Mouse (Mus musculus) left cerebral cortex, adult 2 months (tissue): Measurements from ENCODE around the gene S100a3. TPM values are rescaled to one million over a fixed set of nuclear protein-coding genes. Genes with fewer than 3 reads are reported as not detected.

Experiments used
- DNase-seq, 2 experiments: peaks; one replicate each; pipeline ENCODE4 v3.0.0; 2021 to 2022; ENCODE audit warnings: low spot score in 2 of 2, mixed read lengths in 1 of 2; ENCODE audit errors: extremely low spot score in 1 of 2
- H3K27ac ChIP-seq: fragments of 200-600 bp; 2 replicates; pipeline ENCODE4 v1.8.1; 2022
- H3K4me3 ChIP-seq: fragments of 200-600 bp; 2 replicates; pipeline ENCODE4 v1.8.1; 2022
- CTCF ChIP-seq: fragments of 200-600 bp; IDR thresholded peaks from 2 replicates; pipeline ENCODE4 v1.8.1; 2022; ENCODE audit warnings: antibody characterized with exemption, mild to moderate bottlenecking, moderate library complexity
- intact Hi-C: fragments of 180-260 bp; cut with DNase I; formaldehyde crosslinking; loops from one replicate; pipeline ENCODE4 v1.15.1; 2025
- total RNA-seq, 2 experiments: library from RNA; stranded (reverse); gene quantifications; 2 replicates each; pipeline ENCODE4 v1.2.3; 2021

Gene S100a3
- total RNA-seq, 2 experiments from 2014 or later: 0.56 to 0.81 TPM

- no peak for DNase-seq
- H3K27ac ChIP-seq: no peak overlapping the region
- intact Hi-C loops: no loop called here
- H3K4me3 ChIP-seq: no peak overlapping the region
- no peak for TF ChIP-seq CTCF
Measured at GRCm38 (mm10) chr3:90606185-90606584, 45.8 kb downstream of the S100a3 start.

- DNase-seq: no peak
- TF ChIP-seq CTCF: no peak
- Histone ChIP-seq H3K4me3 (no peak overlapping the region), H3K27ac (no peak overlapping the region)
- intact Hi-C loops: no loop called here
Measured at GRCm38 (mm10) chr3:90607361-90607760, 47.0 kb downstream of the S100a3 start.

GRCm38 (mm10) chr3:90608223-90608622 is 47.8 kb downstream of the S100a3 start, which contains the start of gene S100a5:
Gene S100a5, plus strand, starts transcription at chr3:90608523.
- H3K27ac ChIP-seq: no peak within 1 kb of the TSS
- TF ChIP-seq CTCF: no peak
- H3K4me3 ChIP-seq: no peak within 1 kb of the TSS
- no peak for DNase-seq
- intact Hi-C loops: no loop called here

DNA sequence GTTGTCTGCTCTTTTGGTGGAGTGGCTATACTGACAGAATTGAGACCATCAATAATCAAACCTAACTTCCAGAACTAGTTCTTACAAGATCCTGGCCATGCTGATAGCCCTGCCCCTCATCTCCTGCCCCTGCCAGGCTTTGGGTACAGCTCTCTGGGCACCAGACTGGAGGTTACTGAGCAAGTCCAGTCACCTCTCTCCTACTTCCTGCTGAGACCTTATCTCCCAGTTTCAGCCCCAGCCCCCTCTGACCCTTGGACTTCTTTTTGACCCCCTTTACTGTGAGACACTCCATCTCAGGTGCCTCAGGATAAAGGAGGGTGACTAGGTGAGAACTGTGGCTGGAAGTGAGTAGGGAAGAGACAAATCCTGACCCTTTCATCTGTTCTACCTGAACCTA is 48.7 kb downstream of the S100a3 start:
- intact Hi-C loops: no loop called here
- no peak for TF ChIP-seq CTCF
- no peak overlapping the region for H3K4me3 ChIP-seq
- no peak for DNase-seq
- no peak overlapping the region for H3K27ac ChIP-seq

DNA sequence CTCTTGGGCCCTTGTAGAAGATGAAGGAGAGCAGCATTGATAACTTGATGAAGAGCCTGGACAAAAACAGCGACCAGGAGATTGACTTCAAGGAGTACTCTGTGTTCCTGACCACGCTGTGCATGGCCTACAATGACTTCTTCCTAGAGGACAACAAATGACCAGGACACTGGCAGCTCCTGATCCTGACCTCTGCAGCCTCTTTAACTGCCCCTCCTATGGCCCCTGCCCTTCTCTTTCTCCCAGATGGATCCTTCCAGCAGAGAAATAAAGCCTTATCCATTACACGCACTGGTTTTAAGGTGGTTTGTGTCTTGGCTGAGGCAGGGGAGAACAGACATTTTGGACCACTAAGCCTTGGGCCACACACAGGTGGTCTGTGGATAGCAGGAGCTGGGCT is 51.1 kb downstream of the S100a3 start:
- Histone ChIP-seq H3K4me3 (no peak overlapping the region), H3K27ac (no peak overlapping the region)
- no peak for TF ChIP-seq CTCF
- intact Hi-C loops: no loop called here
- DNase-seq: no peak

DNA sequence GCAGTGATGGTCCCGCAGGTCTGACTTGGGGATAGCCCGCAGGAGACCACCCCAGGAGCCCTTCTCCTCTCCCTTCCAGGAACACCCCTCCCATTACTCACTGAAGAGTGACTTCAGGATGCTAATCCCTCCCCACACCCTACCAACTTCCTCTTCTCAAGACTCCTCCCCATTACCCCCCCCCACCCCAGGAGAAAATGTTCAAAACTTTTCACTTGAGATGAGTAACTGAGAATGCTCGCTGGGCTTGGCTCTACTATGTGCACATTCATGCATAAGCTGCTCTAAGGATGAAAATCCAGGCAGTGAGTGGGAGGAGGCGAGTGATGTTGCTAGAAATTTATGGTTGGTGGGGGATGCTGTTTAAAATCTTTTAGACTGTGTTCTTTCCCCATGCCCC is 51.7 kb downstream of the S100a3 start:
- no peak for DNase-seq
- no peak for TF ChIP-seq CTCF
- intact Hi-C loops: loop anchor here (1.0 kb wide), 1 partner anchor 25 kb away; no protein-coding TSS in a partner anchor
- Histone ChIP-seq H3K27ac (no peak overlapping the region), H3K4me3 (no peak overlapping the region)

DNA sequence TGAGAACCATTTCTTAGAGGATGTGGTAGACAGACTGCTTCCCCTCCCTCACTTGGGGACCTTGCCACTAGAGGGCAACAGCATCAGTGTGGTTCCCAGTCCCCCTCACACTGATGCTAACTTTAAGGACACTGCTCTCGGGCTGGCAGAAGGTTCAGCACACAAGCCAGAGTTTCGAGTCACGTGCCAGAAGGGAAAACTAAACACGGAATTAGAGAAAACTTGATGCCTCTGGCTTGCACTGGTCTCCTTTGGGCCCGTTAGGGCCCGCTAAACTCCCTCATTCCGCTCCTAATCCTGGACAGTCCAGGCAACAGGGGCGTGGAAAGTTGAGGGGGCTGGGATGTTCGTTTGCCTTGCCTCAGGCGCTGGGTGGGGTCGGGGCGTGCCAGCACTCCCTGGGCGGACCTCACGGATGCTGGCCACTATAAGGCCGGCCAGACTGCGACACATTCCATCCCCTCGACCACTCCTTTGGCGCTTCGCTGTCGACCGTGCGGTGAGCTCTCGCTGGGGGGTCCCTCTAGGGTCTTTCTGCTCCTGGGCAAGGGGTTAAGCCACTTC is 52.4 kb downstream of the S100a3 start, which contains the start of gene S100a6:
Gene S100a6 (plus strand): TSS at position 155 of the 564 bp plus-strand sequence.
- peak; percentile 63 for TF ChIP-seq CTCF
- Histone ChIP-seq H3K4me3 (peak within 1 kb of the TSS; percentile 48), H3K27ac (peak within 1 kb of the TSS; percentile 47)
- intact Hi-C loops: loop anchor here (1.0 kb wide), 1 partner anchor 26 kb away; no protein-coding TSS in a partner anchor
- DNase-seq: peak in 1 of 2 experiments; percentile 41

DNA sequence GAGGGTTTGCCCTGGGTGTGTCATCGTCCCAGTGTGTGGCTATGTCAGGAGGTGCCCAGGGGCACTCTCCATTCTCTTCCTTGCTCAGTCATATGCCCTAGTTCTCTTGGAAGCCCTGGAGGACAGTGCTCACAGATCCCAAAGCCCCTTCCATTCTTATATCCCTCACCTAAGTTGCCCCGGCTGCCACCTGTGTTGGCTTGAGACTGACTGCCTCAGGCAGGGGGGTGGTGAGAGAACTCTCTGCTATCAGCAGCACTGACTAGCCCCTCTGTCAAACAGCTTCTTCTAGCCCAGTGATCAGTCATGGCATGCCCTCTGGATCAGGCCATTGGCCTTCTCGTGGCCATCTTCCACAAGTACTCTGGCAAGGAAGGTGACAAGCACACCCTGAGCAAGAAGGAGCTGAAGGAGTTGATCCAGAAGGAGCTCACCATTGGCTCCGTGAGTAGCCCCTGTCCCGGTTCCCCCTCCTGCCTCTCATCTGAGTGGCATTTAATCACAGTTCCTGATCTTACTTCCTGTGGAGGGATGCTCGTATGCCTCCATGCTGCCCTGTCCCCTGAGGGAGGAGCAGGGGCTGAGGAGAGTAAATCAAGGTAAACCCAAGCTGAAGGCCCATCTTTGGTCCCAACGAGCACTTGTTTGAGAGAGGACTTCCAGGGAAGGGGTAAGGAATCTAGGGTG is 53.2 kb downstream of the S100a3 start:
- Histone ChIP-seq H3K4me3 (peak overlapping the region; percentile 48), H3K27ac (peak overlapping the region; percentile 47)
- intact Hi-C loops: loop anchor here (2.0 kb wide), 2 partner anchors 89 to 123 kb away; partner anchors contain the start of gene Snapin
- no peak for TF ChIP-seq CTCF
- DNase-seq: no peak

DNA sequence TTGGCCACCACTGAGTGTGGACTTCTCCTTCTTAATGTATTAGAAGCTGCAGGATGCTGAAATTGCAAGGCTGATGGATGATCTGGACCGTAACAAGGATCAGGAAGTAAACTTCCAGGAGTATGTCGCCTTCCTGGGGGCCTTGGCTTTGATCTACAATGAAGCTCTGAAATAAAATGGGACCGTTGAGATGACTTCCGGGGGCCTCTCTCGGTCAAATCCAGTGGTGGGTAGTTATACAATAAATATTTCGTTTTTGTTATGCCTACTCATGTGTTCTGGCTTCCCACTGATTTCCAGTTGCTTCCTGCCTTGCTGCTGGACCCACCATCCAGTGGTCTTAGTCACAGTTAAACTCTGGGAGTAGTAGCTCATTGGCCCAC is 53.8 kb downstream of the S100a3 start:
- Histone ChIP-seq H3K27ac (no peak overlapping the region), H3K4me3 (no peak overlapping the region)
- intact Hi-C loops: loop anchor here (2.0 kb wide), 2 partner anchors 89 to 123 kb away; partner anchors contain the start of gene Snapin
- no peak for TF ChIP-seq CTCF
- no peak for DNase-seq

- TF ChIP-seq CTCF: no peak
- intact Hi-C loops: loop anchor here (1.0 to 5.0 kb wide), 5 partner anchors 28 to 124 kb away; partner anchors contain the start of genes Chtop, S100a7a and Snapin
- DNase-seq: no peak
- Histone ChIP-seq H3K27ac (no peak overlapping the region), H3K4me3 (no peak overlapping the region)
Measured at GRCm38 (mm10) chr3:90614611-90615251, 54.4 kb downstream of the S100a3 start.

- peak; percentile 73 to 76 for DNase-seq
- intact Hi-C loops: loop anchor here (1.0 to 5.0 kb wide), 5 partner anchors 29 to 125 kb away; partner anchors contain the start of genes Chtop, S100a7a and Snapin
- TF ChIP-seq CTCF: peak; percentile 69
- Histone ChIP-seq H3K4me3 (0 out of 2 replicates have a peak overlapping the region, but pooled peaks have one; percentile 7), H3K27ac (no peak overlapping the region)
Measured at GRCm38 (mm10) chr3:90615415-90615814, 55.0 kb downstream of the S100a3 start.

DNA sequence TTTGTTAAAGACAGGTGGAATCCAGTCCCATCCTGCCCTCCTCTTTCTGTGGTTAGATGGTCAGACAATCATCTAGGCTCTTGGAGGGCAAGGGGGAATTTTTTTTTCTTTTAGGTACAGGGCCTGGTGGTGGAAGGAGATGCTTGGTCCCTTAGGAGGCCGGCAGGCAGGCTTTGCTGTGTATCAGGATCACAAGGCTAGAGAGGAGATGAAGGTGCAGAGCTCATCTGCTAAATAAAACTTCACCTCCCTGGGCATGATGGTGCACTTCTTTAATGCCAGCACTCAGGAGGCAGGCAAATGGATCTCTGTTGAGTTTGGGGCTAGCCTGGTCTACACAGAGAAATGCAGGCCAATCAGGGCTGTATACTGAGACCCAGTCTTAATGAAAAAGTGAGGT is 55.5 kb downstream of the S100a3 start:
- intact Hi-C loops: loop anchor here (1.0 to 5.0 kb wide), 5 partner anchors 30 to 125 kb away; partner anchors contain the start of genes Chtop, S100a7a and Snapin
- H3K4me3 ChIP-seq: no peak overlapping the region
- no peak for TF ChIP-seq CTCF
- no peak for DNase-seq
- no peak overlapping the region for H3K27ac ChIP-seq
